Mouse (Mus musculus): ENCODE data around the gene Sorcs2.
A peak's percentile ranks its signal among the peaks of the same experiment; 100 is the strongest.

Sorcs2 gene

DNA sequence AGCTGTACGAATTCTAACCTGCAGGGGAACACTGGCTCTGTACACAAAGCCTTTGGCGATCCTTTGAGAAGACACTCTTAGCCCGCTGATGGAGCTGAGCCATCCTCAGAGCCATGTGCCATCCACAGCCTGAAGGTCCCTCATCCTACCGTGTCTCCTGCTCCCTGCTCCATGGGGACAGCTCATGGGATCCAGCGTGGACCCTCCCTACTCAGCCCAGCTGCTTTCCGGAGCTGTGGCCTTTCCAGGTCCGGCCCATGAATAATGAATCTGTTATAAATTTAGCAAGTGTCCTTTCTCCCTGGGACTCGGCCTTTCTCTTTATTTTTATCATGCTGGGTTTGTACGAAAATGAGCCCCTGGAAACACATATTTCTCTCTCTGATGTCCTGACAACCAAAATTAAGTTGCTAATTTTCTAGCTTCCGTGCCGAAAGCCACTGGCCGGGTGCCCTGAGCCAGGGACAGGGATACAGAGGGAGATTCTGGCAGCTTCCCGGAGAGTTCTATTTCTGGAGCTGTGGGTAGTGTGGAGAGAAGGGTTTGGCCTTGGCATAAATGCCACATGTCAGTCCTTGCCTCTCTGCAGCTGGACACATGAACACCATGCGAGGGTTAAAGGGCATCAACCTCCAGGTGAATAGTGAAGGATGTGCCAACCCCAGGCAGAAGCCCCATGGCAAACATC, 228.8 kb downstream of the Sorcs2 start:
- DNase-seq, result peak; percentile 96

DNA sequence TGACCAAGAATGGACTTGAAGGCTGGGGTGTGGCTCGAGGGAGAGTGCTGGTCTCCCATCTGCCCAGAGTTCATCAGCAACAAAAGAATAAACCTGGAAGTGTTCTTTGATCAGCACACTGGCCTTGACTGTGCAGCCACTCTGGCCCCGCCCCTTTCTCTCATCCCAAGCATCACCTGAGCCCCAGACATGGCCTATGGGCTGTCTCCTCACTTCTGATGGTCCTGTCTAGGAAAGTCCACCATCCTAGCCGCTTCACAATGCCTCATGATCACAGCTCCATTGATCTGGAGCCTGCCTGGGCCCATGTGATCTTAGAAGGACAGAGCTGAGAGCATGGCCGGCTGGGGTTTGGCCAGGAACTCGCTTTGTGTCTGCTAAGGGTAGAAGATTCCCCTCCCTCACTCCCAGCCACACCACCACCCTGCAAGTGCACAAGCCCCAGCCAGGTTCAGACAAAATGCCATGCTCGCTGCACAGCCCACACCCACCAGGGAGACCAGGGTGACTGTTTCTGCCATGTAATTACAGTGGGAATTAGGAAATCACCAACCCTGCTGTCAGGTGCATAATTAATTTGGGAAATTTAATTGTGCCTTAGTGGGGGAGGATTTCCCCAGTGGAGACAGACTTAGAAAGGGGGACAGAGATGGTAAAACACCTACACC, 231.5 kb downstream of the Sorcs2 start:
- no peak for DNase-seq

DNA sequence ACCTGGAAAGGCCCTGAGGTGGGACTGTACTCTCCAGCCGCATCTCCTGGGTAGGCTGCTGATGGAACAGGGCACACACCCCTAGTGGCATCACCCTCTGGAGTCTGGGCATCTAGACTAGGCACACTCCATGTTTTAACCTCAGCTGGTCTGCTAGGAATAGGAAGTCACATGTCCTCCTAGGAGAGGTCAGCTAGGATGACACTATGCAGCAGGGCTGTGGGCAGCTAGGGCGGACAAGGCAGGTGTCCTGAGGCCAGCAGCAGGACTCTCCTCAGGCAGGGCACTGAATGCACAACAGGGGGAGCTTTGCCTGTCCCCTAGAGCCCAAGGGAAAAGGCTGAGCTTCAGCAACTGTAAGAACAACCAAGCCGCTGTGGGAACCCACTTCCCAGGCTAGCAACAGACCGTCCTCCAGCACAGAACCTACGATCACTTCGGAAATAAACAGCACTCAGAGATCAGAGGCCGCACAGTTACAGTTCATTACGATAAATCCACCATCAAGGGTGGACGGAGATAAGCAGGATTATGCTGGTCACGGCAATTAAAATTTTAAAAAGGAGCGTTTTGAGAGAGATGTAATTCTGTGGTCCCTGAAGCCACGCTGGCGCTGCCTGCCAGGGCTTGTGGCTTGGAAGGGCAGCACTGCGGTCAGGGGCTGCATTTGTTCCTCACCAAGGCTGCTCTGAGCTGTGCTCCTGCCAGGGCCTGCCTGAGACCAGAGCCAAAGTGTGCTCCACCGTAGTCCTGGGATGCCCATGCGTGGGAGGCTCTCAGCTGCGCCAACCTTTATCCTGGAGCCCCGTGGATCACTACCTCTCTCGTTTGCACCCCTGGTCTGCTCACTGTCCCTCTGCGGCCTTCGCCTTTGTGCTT, 232.3 kb downstream of the Sorcs2 start:
- DNase-seq, result no peak

DNA sequence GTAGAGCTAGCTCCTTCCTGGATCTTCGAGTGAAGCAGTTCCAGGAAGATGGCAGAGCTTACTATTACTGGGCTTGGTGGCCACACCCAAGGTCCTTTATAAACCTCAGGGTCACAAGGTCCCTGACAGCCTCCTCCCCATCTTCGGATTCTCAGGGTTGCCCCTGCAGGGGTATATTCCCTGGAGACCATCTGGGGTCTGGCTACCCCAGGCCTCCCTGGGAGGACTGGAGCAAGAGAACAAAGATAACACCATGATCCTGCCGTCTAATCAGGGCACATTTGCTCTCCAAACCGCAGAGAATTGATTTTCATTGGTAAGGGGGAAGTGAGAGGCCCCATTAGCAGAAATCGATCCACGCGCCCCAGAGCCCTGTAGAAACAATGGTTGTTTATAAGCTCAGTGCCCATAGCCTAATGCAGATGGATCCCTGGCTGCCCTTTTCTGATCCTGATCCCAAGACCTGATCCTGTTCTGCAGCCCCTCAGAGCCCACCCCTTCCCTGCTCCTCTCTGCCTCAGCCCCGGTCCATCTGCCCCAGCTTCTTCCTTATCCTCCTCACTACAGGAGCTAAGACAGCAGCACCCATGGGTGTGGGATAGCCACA, 243.0 kb downstream of the Sorcs2 start:
- no peak for DNase-seq

DNA sequence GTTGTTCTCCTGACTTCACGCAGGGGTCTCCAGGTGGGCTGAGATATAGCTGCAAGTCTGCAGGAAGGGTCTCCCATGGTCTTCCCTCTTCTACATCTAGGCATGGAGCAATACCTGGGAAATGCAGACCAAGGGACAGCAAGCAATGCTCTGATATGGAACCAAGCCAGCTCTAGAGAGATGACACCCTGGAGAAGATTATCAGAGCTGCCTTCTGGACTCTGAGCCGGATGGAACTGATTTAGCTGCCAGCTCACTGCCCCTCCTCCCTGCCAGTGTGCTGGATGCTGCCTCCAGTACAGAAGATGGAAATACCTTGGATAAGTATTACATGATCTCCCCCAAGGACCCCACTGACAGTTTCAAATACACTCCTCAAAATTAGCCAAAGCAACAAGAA, 244.7 kb downstream of the Sorcs2 start:
- no peak for DNase-seq

DNA sequence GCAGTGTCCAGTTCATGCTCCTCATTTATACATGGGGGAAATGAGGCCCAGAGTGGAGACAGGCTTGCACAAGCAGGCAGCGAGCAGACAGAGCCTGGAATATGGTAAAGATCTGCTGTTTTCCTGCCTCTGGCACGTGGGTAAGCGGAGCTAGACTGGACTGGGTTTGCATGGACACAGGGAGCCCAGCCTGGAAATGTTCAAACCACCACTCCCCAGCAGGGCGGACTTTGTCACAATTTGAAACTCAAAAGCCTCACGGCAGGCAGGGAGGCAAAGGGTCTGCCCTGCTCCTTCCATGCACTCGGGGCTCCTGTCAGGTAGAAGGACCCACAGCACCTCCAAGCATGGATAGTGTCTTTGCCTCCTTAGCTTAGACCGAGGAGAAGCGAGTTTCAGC, 246.9 kb downstream of the Sorcs2 start:
- no peak for DNase-seq

DNA sequence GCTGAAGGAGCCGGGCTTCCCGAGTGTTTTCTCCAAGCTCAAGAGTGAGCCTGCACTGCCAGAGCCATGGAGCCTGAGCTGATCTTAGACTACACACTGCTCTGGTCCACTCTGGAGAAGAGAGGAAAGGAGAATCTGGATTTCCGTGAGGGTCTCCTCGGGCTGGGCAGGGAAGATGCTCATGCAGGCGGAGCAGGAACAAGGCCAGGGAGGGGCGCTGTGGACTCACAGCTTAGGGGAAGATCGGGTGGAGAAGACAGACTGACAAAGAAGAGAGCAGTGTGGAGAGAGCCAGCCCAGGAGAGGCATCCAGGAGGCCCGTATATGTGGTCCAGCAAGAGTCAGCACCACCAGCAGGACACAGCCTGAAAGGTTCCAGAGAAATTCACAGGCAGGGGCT, 248.8 kb downstream of the Sorcs2 start:
- DNase-seq, result no peak

DNA sequence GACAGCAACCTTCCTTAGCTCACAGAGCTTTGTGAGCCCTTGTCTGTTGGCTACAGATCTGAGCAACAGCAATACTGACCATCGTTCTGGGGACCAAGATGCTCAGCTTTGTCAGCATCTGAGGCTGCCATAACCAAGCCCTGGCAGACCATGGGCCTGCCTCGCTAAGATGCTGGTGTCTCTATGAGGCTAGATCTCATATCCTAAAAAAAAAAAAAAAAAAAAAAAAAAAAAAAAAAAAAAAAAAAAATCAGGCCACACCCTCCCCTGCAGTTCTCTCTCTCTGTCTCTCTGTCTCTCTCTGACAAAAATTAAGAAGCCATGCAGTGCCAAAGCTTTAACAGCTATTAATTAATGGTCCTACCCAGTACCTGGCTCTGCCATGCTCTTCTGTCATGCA, 251.3 kb downstream of the Sorcs2 start:
- no peak for DNase-seq

DNA sequence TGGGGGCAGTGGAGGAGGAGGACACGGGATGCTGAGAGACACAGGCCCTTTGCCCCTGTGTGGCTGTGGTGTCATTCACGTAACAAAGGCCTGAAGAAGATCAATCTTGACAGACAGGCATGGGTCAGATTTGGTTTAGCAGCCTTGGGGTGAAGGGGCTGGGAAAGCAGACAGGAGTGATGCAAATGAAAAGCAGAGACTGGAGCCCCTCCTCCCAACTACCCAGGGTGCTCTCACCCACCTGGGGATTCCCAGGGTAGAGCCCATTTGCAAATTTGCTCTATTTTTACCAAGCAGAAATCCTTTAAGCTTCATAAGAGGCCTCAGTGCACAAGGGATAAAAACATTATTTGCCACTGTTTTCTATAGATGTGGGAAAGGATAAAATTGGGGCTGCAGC, 253.4 kb downstream of the Sorcs2 start:
- DNase-seq, result no peak

DNA sequence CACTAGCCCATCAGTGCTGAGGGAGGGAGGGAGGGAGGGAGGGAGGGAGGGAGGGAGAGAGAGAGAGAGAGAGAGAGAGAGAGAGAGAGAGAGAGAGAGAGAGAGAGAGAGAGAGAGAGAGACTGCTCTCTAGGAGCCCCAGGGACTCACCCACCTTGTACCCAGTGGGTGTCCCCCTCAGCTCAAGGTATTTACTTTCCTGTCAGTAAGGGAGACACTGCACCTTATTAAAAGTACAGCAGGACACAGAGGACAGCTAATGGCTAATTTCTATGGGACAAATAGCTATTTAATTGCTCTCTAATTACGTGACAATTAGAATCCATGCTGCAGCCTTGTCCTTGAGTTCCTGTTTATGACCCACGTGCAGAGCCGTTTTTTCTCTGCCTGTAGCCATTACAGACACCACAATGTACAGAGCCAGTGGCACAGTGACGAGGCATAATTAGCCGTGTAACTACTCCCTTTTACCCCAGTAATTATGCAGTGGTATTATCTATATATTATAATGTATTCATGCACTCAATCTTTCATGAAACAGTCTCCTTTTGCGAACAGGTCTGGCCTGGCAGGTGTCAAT, 256.2 kb downstream of the Sorcs2 start:
- DNase-seq, result no peak

DNA sequence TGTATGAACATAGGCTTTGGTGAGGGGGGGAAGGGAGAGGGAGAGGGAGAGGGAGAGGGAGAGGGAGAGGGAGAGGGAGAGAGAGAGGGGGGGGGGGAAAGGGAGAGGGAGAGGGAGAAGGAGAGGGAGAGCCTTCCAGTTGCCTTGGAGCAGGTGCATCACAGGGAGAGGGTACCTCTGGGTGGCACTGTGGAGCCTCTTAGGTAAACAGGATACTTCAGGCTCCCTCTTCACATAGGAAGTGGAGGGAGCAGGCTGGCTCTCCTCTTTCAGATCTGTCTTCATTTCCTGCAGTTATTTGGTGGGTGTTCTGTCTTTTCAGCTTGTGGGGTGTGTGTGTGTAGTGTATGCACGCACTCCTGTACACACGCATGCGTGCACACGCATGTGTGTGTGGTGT, 256.8 kb downstream of the Sorcs2 start:
- DNase-seq, result no peak

DNA sequence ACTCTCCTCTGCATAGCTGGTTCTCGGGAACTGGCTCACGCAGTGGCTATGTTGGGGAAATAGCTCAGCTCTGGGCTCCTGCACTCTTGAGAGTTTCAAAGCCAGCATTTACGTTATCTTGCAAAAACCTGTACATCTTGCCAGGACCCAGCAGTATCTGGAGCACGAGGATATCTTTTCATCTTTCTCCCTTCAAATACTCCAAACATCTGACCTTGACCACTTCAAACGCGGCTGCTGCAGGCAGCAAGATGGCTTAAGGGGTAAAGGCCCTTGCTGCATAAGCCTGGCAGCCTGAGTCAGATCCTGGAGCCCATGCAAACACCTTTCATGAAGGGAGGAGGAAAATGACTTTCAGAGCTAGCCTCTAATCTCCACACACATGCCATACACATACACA, 258.2 kb downstream of the Sorcs2 start:
- DNase-seq, result no peak

DNA sequence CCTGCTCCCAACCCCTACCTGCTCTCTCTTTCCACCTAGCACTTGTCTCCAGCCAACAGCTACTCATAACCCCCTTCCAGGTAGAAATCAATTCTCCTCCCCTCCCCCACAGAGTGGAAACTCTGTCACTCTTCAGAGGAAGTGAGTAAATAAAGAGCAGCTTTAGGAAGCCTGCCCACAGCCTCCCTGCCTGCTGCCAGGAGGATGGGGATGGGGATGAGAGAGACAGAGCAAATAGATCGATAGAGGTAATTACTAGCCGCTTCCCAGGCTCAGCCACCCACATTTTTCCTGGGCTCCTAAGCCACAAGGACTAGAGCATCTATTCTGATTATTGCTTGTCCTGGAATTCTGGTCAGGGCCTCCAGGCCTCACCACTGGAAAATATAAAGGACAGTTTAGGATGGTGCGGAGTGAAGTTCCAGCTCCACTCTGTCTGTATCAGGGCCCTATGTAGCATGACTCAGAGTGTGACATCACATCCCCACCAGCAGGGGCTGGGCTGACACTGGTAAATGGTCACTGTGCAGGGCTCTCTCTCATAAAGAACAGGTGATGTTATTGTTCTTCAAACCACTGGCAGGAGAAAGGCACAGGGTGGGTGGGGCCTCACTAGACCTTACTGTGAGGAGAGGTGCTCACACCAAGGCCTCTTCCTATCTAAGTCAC, 261.9 kb downstream of the Sorcs2 start:
- DNase-seq, result no peak

DNA sequence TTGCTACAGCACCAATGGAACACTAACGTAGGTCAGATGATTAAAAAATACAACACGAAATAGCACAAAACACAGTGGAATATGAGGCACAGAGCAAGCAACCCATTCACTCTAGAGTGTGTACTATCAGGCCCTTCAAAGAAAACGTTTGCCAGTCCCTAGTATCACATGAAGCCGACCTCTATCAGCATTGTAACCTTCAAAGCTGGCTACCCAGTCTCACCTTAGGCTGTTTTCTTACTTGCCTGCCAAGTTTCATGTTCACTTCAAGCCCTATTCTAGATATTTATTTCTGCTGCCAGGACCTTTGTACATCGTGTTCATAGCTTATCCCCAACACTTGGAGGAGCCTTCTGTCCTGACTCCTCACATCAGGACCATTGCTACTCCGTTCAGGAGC, 263.6 kb downstream of the Sorcs2 start:
- peak; percentile 94 for DNase-seq

DNA sequence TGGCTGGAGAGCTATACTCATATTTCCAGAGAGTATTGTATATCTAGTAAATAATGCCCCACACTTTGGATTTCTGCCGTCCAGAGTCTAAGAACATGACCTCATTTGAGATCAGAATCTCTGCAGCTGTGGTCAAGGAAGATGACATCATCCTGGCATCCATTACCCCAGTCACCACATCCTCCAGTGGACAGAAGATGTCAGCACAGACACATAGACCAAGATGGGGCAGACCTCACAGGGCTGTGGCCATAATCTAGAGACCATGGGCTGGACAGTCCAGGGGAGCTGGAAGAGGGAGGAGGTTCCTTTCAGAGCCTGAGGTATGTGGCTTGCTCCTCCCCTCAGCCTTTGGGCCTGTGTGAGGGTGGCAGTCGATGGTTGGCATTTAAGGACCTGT, 264.0 kb downstream of the Sorcs2 start:
- DNase-seq, result no peak

DNA sequence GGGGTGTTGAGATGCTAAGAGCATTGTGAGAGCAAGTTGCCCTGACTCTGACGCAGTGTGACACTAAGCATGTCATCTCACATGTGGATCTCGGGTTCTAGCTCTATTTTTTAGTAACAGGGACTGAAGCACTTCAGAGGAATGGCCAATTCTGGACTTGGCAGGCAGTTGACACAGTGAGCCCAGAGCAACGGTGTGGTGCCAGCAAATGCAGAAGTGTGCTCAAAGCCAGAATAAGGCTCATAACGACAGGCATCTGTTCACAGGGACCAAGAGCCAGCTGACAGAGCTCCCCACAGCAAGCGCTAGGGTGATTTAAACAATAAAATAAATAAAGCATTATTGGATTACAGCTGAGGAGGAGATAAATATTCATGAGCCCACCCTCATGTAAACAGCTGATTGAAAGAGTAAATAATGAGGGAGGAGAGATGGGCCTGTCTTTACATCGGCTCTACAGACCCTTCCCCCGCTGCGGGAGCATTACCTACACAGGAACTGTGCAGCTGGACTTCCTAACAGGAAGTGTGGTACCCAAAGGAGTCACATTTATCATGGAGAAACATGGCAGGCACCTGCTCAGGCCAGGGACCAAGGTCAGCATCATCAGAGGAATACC, 267.4 kb downstream of the Sorcs2 start:
- peak; percentile 96 for DNase-seq

DNA sequence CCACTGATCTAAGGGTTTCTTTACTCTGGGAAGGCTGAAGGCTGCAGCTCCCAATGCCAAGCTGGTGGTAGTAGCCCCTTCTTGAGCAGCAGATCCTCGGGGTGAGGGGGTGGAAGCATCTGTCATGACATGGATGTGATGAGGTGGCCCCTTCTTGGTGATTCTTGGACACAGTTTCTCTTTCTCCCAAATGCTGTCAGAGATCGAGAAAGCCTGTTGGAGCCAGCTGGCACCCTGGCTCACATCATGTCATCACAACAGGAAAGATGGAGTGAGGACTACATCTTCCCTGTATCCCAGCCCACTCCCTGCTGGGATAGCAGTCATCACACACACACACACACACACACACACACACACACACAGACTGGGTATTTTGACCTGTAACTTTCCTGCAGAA, 268.3 kb downstream of the Sorcs2 start:
- DNase-seq, result peak; percentile 91

DNA sequence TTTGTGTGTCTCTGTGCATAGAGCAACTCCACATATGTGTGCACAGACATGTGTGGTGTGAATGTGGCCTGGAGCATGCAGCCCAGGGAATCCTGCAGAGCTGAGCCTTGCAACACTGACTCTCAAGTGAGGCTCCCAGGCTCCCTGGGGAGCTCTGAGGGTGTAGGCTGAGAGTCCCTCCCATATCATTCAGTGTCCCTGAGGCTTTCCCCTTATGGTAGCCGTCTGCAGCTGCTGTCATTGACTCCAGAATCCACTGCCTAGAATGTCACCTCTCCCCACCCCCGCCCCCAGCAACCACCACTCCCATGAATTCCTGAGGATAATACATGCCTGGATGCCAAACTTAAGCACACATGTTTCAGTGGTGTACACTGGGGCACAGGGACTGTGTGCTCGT, 269.4 kb downstream of the Sorcs2 start:
- DNase-seq, result peak; percentile 95

DNA sequence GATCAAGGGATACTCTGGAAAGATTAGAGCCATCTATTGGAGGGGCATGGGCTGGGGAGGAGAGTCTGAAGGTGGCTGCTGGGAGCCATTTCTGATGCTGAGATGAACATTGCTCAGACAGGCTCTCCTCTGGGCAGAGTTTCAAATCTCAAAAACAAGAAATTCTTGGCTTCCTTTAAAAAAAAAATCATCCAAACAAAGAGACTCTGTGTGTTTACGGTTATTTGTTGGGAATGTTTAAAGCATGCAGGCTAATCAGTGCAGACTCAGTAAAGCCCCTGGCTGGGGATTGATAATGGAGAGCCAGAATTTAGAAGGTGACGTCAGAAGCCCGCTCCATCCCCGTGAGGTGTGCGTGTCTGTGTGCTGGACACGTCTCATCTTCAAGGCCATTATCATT, 272.9 kb downstream of the Sorcs2 start:
- no peak for DNase-seq

DNA sequence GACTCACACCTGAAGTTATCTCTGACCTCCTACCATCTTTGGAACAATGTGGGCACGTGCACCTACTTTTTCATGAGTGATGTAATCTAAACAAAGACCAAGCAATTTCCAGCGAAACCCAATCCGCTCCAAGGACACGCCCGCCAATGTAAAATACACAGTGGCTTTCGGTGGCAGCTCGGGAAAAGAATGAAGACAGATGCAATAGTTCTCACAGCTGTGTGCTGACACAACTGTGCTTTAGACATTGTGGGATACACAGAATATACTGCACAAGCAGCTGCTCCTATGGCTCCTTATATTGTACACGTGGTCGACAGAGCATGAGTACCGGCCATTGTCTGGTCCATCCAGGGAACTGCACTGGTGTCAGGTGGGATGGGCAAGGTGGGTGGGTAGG, 275.0 kb downstream of the Sorcs2 start:
- no peak for DNase-seq

DNA sequence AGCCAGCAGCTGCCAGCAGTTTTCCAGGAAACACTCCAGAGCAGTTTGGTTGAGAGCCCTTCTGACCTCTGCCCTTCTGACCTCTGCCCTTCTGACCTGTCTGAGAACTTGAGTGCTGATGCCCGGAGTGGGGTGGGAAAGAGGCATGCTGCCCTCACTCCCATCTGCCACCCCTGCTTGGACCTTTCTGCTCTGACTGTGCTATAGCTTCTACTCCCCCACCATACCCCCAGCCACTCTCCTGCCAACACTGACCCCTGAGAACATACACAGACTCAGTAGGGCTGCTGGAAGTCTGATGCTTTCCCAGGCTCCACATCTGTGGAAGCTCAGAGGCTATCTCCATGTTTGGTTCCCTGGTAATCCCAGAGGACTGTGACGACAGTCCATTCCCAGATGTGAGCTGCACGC, 277.0 kb downstream of the Sorcs2 start:
- DNase-seq, result peak; percentile 97

DNA sequence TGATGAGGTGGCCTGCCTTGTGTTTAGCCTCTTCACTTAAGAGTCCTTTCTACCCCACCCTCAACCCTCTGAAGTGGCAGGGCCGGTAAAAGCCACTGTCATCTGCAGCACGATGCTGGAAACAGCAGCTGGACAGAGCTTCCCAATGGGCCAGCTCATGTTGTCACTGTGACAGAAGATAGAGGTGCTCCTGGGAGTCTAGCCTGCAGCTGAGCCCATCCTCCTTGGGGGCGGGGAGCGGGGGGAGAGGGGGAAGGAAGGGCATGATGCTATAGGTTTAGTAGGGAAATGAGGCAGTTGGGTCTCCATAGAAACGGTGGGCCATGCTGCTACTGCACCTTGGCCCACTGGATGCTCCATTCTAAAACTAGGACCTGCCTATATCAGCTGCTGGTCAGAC, 279.9 kb downstream of the Sorcs2 start:
- DNase-seq, result no peak

Data from heart, adult 11 months (tissue).